Mouse (Mus musculus) testis, adult 2 months (tissue): ENCODE measurements around the gene Ptpa.

Experiments
- CTCF ChIP-seq: fragments of 200-500 bp; IDR thresholded peaks from 2 replicates; pipeline ENCODE4 v1.5.1; 2012; ENCODE audit warnings: low read depth, mild to moderate bottlenecking, inconsistent platforms, low read length, moderate library complexity; ENCODE audit not compliant: control insufficient read depth, insufficient read depth, insufficient replicate concordance
- POLR2A ChIP-seq: fragments of 200-500 bp; IDR thresholded peaks from 2 replicates; pipeline ENCODE4 v1.6.1; 2012; ENCODE audit warnings: low read depth, mild to moderate bottlenecking, inconsistent platforms, low read length, moderate library complexity; ENCODE audit not compliant: control insufficient read depth

GRCm38 (mm10) chr2:30414681-30415080, 1.2 kb upstream of the Ptpa start:
- TF ChIP-seq POLR2A (no peak), CTCF (no peak)
